Mouse (Mus musculus) 416B (cell line): ENCODE measurements around the gene Rhbdl1.
A peak's percentile ranks its signal among the peaks of the same experiment; 100 is the strongest.

Source experiments
- DNase-seq: peaks from one replicate; pipeline ENCODE4 v3.0.0; 2011; ENCODE audit warnings: low read depth

Gene Rhbdl1

DNA sequence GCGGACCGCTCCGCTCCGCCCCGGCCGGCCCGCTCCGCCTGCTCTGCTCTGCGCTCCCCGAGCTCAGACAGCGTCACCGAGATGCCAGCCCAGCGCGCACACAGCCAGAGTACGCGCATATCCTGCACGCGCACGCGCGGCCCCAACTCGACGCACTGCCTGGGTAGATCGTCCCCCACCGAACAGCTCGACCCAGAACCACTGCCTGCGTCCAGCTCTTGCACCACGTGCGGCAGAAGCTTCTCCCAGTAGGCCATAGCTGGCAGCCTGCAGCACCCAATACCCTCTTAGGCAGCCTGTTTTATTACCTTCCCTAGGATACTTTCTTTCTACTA, at the start of gene Rhbdl1:
Rhbdl1 (minus strand) TSS at position 220 of the 335 bp plus-strand sequence.
- DNase-seq: no peak

DNA sequence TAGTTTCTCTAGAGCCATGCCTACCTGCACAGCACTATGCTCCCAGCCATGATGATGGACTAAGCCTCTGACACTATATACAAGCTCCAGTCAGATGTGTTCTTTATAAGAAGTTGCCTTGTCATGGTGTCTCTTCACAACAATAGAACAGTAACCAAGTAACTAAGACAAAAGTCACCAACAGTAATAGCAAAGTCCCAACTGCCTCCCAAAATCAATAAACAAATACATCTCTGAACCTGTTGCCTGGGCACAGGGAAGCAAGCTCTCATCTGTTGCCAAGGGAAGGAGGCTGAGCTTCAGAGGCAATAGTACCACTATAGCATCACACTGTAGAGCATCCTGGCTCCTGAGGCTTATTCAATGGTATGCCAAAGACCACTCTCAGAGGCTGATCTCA, 49.7 kb upstream of the Rhbdl1 start:
- no peak for DNase-seq

DNA sequence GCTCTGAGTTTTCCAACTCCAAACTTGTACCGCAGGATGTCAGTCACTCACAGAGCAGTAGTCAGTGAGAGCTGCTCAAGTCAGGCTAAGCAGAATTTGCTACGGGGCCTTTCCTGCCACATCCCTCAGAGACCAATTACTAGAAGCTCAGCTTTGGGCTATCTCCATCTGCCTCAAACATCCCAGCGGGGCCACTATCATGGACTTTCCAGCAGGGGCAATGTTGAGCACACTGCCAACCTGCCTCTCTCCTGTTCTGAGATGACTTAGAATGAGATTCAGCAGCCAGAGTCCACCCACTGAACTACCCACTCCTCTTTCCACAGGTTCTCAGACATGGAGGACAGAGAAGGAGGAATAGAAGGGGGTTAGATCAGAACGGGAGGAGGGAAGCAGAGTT, 48.5 kb upstream of the Rhbdl1 start:
- DNase-seq: peak; percentile 38

DNA sequence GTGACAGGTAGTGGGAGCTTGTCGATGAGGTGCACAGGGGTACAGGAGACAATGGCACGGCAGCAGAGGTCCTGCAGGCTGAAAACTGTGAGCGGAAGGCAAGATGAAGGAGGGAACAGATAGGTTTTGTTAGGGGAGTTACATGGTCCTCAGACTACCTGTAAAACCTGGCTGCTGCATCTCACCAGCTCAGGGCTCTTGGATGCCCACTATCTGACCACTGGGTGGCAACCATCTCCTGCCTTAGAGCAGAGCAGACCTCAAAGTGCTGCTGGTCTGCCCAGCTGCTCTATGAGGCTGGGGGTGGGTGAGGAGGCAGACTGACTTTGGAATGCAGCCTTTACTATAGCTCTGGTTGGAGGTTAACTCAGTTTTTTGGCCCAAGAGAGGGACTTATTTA, 46.7 kb upstream of the Rhbdl1 start:
- DNase-seq: no peak

DNA sequence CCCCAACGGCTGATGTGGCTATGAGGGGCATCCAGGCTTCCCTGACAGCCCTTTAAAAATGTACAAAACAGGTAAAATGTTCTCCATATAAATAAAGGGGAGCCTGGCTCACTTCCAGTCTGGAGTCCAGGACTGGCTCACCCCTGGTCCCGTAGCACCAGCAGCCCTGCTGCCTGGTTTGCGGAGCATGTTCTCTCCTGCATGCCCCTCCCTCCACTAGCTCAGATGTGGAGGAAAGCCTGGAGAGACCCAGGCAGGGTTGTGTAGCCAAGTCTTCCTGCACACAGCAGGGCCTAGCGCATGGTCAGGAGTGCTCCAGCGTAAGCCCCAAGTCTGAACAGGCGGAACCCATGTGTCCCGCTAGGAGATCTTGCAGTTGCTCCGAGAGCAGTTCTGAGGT, 46.2 kb upstream of the Rhbdl1 start:
- no peak for DNase-seq

DNA sequence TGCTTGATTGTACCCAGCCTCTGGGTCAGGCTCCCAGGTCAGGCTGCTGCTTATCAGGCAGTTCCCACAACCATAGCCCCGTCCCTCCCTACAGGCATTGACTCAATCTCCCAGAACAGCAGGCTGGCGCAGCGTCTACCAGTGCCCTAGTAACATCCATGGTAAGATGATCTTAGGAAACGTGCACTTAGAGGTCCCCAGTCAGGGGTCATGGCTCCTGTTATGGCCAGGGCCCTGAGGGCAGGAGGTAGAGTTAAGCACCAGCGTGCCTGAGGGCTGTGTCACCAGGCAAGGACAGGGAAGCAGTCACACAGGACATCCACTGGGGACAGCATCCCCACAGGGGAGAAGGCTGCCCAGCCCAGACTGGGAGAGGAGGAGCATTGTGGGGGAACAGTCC, 45.2 kb upstream of the Rhbdl1 start:
- no peak for DNase-seq

DNA sequence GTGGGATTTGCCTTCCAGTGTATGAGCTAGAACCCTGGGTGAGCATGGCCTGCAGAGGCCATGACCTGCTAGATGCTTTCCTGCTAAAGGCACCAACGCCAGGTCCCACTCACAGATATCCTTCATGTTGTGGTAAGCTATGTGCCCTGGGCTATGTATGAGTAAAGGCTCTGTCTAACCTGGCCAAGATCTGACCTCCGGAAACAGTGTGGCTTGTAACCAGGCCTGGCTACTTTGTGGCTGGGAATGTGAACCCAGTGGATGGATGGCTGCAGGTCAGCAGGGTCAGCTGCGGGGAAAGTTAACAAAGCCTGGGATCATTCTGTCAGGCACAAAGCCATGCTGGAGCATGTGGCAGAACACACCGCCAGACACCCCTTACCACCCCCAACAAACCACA, 44.6 kb upstream of the Rhbdl1 start:
- DNase-seq: no peak

DNA sequence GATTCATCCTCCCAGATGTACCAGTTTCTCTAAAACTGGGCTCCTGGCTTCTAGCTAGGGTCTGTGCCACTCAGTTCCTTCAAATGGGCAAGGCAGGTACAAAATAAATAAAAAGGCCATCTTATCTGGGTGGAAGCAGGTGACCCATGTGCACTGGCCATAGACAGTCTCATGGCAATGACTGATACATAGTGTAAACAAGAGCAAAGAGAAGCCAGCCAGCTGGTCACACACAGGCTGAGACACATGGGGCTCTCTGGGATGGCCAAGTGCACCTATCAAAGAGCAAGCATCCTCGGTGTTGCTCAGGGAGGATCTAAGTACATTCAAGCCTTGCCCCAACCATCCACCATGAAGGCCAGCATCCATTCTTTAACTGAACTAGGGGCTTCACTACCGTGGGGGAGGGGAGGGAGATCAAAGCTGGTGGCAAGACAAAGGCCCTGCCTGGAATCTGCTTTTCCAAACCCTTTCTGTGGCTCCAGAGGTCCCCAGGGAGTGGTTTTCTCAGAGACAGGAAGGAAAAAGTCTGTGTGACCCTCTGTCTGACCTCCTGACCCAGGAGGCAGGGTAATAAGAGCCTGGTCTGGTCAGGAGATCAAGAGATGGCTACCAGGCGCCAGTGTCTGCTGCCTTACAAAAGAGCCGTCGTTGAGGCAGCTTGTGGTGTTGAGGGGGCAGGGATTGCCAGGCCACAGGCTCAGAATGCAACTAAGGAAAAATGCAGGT, 44.0 kb upstream of the Rhbdl1 start:
- DNase-seq: no peak

DNA sequence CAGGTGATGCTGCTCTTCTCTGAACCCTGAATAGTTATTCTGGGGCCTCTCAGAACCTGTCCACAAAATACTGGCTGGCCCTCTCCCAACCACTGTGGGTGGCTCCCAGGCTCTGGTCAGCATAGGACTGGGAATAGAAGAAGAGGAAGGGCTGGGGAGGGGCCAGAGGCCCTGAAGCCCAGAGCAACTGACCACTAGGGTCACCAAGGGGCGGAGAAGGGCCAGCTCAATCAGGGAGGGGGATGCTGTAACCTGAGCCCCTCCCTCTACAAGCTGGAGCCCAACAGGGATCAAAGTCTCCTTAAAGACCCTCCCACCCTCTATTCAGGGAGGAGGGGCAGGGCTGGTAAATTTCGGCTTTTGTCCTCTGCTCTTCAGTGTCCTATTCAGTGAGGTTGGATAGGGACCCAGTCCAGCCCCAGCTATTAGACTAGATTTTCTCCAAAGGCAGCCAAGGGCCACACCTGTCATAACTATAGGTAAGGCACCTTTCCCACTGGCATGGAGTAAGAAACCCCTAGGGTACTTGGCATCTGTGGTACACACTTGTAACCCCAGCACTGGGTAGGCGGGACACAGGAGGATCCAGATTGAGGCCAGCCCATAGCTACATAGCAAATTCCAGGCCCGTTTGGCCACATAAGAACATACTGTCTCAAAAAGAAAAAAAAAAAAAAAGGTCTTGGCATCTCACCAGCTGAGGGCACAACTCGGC, 43.3 kb upstream of the Rhbdl1 start, which contains the start of gene Wfikkn1:
Wfikkn1 (minus strand) TSS at position 663 of the 715 bp plus-strand sequence.
- no peak for DNase-seq

DNA sequence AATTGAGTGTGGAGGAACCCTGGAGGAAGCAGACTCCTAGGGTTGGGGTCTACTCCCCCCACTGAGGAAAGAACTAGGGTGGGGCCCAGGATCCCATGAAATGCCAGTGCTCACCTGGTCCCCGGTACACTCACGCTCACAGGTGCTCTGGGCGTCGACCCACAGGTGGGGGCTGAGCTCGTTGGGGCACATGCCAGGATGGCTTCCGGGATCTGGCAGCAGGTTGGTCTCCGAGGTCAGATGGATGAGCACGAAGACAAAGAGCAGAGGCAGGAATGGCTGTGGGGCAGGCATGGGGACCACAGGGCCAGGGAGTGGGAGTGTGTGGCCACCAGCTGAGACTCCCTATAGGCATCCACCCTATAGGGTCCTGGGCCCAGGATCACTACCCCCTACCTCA, 42.7 kb upstream of the Rhbdl1 start:
- no peak for DNase-seq

DNA sequence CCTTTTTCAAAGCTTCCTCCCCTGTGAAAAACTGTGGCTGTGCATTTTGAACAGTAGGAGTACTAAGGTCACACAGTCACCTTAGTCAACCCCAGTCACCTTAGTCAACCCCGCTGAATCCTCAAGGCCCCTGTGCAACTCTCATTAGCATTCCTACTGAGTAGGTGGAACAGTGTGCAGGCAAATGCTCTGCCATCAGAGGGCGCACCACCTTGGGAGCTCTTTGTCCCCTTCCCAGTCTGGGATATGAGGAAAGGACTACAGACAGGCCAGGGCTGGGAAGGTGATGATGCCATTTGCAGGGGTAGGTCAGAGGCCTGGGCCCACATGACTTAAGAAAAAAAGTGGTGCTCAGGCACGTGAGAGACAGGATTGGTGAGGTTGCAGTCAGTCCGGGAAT, 42.2 kb upstream of the Rhbdl1 start:
- peak; percentile 30 for DNase-seq

DNA sequence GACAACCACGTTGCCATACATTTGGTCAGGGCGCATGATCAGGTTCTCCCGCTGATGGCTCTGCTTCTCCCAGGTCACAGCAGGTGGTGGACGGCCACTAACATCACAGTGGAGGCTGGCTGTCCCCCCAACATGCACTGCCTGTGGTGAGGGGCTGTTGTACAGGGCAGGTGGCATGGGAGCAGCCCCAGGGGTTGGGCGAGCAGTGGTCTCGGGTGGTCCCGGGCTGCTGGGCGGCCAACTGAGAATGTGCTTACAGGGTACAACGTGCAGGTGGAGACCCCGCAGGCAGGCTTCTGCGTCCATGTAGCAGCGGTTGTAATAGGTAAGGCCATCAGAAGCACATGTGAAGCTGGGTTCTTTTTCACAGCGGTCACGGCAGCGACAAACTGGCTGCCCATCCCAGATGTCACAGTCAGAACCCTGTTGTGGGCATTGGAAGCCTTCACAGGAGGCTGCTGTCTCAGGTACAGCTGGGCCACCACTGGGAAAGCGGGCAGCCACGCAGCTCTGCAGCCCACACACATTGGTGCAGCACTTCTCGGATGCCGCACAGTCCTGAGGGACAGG, 41.6 kb upstream of the Rhbdl1 start:
- DNase-seq: no peak

DNA sequence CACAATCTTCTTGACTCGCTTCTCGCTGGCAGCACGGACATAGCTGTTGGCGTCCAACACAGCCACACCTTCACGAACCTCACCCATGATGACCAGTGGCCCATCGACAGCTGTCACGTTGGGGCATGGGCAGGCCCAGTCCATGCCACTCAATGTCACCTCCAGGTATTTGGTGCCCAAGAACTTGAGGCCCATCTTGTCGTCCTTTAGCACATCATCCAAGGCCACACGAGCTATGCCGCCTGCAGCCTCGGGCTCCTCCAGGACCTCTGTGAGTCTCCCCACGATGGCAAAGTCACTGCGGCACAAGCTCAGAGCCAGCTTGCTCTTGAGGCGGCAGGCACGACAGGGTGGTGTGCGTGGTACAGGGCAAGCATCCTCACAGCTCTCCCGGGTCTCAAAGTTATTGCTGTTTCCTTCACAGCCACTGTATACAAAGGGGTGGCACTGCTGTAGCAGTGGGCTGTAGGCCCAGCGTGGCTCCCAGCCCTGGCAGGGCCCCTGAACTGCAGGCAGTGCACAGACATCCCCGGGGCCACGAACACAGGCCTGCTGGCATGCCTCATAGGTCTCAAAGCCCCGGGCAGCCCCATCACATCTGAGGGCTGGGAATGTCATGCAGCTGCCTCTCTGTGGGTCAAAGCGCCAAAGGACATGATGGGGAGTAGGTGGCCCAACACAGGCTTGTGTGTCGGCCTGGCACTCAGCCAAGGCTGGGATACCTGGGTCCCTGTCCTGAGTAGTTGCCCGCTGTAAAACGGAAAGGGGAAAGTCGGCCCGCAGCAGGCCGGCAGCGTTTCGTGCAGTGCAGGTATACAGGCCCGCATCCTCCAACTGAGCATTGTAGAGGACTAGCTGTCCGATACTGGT, 40.9 kb upstream of the Rhbdl1 start:
- no peak for DNase-seq

DNA sequence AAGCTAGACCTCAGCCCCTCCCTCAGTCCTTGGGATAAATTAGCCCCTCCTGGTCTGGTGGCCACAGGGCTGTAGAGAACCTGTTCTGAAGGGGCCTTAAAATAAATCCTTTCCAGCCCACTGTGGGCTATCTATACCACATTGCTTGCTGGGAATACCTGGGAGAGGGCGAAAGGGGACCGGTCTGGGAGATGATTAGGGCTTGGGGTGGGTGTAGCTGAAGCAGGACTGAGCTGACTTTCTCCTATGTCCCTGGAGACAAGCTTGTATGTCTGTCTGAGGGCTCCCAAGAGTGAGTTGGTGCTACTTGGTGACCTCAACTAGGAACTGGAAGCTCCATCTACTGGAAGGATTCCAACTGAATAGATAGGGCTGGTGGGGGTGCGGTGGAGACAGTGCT, 39.9 kb upstream of the Rhbdl1 start:
- no peak for DNase-seq

DNA sequence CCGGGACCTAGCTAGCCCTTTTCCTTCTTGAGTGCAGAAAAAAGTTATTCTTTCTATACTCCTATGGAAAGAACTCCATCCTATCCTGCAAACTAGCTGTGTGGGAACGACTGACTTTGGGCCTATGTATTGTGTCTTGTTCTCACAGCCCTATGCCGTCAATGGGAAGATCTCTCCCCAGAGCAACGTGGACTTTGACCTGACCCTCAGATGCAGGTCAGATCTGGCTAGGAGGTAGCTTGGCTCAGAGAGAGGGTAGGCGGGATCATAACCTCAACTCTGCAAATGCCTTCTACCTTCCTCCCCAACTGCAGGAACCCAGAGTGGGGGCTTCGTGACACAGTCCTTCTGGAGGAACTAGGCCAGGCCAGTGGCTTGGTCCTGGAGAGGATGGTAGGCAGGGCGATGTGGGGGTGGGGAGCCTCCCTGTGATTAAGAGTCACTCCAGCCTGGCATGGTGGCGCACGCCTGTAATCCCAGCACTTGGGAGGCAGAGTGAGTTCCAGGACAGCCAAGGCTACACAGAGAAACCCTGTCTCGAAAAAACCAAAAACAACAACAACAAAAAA, 39.3 kb upstream of the Rhbdl1 start:
- no peak for DNase-seq

DNA sequence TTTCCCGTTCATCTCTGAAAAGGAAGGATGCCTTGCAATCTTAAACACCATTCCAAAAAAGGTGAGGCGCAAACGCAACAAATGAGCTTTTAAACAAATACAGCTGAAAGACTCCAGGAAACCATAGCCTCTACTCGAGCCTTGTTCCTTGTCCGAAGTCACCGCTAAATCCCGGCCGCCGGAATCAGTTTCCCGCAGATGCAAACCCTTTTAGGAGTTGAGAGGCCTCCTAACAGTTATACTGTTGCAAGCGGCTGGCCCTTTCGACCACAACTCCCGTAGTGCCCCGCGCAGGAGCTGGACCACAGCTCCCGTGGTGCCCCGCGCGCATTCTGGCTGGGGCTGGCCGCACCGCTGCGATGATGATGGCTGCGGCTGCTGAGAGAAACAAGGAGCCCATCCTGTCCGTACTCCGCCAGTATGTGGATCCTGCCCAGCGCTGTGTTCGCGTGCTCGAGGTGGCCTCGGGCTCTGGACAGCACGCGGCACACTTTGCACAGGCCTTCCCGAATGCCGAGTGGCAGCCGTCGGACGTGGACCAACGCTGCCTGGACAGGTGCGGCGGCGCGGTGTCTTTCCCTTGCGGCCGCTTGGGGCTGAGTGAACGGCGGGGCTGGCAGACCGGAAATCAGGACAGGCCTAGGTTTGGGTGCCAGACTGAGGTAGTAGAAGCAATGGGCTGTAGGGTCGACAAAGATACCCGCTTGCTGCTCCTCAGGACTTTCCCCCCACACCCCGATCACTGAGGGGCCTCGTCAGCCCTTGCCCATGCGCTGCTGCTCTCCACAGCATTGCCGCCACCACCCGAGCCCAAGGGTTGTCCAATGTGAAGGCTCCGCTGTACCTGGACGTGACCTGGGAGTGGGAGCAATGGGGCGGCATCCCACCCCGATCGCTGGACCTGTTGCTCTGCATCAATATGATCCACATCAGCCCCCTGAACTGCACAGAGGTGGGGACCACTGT, 38.4 kb upstream of the Rhbdl1 start:
- DNase-seq: peak; percentile 92

DNA sequence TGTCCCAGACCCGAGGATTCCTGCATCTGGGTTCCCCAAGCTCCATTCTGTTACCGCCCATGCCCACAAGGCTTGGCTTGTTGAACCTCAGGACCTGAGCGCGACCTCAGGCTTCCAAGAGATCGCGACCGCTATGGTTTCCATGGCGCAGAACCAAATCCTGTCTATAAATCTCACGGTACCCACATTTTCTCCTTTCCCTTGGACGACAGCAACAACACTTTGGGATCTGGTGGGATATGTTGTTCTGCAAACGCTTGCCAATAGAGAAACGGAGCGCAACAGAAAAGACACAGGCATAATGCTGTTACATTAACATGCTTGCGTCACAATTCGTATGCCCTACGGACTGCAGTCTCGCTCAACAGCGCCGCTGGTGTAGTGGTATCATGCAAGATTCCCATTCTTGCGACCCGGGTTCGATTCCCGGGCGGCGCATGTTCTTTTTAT, 37.7 kb upstream of the Rhbdl1 start, which contains the start of gene Mettl26:
Mettl26 (plus strand) TSS at position 354 of the 450 bp plus-strand sequence.
- no peak for DNase-seq

DNA sequence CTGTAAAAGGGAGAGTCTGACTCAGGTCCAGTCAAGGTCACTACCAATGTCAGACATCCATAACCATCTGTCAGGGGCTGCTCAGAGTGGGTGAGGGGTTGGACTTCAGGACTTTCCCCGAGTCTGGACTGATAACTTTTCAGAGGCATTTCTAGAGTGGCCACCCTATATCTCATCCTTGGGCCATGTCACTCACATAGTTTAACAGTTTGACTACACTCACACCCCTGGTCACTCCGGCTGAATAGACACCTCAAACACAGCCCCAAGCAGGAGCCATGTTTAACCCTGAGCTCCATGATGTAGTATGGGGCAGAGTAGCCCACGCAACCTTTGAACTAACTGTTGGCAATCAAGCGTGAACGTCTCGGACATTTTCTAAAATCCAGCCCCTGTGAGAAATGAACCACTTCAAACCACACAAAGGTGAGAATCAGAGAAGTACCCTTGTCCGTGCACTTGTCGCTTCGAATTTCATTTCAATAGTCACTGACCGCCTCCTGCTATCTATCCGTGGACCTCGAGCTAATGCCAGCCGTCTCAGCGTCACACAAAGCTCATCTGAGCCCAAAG, 37.1 kb upstream of the Rhbdl1 start:
- DNase-seq: no peak

DNA sequence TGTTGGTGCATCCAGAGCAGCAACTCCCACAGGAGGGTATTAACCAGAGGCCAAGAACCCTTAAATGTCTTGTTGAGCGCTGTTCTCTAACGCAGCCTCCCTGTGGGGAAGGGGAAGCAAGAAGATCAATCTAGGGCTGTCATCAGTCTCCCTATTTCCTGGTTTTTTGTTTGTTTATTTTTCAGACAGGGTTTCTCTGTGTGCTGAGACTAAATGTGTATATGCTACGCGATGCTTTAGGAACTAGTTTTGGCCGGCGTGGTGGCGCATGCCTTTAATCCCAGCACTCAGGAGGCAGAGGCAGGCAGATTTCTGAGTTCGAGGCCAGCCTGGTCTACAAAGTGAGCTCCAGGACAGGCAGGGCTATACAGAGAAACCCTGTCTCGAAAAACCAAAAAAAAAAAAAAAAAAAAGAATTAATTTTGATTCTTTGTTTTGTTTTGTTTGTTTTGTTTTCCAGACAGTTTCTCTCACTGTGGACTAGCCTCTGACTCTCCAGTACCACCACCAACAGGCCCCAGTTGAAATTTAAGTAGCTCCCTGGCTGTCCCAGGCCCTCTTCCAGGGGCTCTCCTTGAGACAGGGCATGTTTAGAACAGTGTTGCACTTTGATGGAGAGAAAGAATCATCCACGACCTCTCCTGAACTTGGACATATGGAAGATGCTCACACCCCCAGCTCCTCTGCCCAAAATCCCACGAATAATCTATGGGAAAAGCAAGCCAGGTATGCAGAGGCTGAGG, 36.5 kb upstream of the Rhbdl1 start:
- no peak for DNase-seq

DNA sequence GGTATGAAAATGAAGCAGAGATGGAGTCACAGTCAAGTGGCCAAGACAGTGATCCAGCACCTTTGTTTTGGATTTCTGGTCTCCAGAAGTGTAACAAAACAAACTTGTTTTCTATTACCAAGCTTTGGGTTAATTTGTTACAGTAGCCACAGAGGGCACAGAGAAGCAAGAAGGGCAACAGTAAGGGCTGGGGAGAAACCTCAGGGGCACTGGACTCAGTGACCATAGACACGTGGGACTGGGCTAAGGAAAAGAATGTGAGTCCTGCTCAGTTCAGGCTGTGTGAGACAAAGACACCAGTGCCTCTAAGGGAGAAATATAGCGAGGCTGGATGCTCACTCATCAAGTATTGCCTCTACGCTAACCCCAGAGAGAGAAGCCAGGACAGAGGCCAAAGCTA, 35.6 kb upstream of the Rhbdl1 start:
- no peak for DNase-seq
